Mouse (Mus musculus) left cerebral cortex, adult 9 months (tissue): ENCODE data around the gene Sema5a.
A peak's percentile ranks its signal among the peaks of the same experiment; 100 is the strongest.

Experiments
- DNase-seq, 2 experiments: peaks; one replicate each; pipeline ENCODE4 v3.0.0; 2022; ENCODE audit warnings: low spot score in 2 of 2

Gene Sema5a

GRCm38 (mm10) chr15:32254806-32255205 lies 10.2 kb downstream of the Sema5a start:
- no peak for DNase-seq

GRCm38 (mm10) chr15:32257340-32257739 lies 12.7 kb downstream of the Sema5a start:
- DNase-seq = no peak

- peak in 1 of 2 experiments; percentile 69 for DNase-seq
Measured at GRCm38 (mm10) chr15:32257886-32258319, 13.3 kb downstream of the Sema5a start.

- DNase-seq = no peak
Measured at GRCm38 (mm10) chr15:32259362-32260096, 14.9 kb downstream of the Sema5a start.

DNA sequence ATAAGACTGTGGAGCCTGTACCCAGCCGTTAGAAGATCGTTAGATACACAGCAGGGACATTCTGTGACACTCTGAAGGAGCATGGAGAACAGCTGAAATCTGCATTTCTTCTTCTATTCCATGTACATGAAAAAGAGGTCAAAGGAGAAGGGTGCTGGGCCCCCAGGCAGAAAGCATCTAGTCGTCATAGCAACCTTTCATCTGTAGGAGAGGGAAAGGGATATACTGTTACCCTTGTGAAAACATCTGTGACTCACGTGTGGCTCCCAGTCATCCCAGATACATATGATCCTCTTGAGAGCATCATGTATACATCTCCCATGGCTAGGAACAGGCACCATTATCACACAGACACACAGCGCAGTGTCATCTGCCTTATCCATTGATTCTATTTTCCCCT lies 16.3 kb downstream of the Sema5a start:
- no peak for DNase-seq

GRCm38 (mm10) chr15:32263651-32264050 lies 19.0 kb downstream of the Sema5a start:
- DNase-seq = no peak

DNA sequence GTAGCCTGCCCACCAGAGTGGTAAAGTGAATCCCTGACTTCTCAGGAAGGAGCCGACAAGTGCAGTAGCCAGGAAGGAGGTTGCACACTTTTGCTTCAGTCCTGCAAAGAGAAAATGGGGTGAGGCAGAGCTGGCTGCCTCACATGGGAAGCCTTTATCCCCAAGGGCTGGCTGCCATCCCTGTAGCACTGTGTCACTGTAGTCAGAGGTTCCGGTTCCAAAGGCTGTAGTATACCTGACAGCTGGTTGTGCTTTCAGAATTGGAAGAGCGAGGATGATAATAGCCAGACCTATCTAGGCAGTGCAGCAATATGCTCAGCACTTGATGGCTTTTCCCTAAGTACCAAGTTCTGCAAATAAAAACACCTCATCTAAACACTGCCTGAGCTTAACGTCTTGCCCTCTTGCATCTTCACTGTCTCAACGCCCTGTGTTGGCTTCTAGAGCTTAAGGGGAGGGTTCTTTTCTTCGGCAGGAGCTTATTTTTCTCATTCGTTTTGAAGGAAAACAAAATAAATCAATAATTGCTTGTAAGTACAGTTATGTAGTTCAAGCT lies 20.3 kb downstream of the Sema5a start:
- no peak for DNase-seq

GRCm38 (mm10) chr15:32265378-32265934 lies 20.8 kb downstream of the Sema5a start:
- no peak for DNase-seq

- DNase-seq = no peak
Measured at GRCm38 (mm10) chr15:32266122-32266820, 21.7 kb downstream of the Sema5a start.

- no peak for DNase-seq
Measured at GRCm38 (mm10) chr15:32270106-32270505, 25.5 kb downstream of the Sema5a start.

DNA sequence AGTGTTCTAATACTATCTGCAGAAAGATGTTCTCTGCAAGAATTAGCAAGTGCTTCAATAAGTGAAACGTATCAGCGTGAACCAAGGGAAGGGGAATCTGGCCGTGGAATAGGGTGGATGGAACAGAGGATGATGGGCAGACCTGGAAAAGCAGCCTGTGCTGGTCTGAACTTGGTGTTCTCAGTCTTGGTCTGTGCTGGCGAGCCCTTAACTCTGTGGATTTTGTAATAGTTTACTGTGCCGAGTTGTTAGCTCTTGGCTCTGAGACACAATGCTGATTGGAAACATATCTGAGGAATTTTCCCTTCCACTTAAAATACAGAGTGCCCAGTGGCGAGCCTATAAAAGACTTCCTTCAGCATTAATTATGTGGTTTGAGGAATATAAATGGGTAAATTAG lies 29.3 kb downstream of the Sema5a start:
- no peak for DNase-seq

DNA sequence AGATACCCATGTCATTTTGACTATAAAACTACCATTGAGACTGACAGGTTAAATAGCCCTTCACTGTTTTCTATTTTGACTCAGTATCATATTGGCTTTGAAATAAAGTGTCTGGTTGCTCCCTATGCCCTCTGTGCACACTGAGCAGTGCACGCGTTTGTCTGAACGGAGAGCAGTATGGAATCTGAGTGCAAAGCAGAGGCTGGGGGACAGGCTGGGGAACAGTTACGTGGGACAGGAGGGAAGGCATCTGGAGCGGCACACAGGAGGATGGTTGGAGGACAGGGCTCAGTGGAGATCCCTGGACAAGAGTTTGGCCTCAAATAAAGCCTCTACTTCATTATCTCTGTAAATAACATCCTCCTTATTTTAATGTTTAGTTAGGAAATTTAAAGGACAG lies 30.4 kb downstream of the Sema5a start:
- no peak for DNase-seq

GRCm38 (mm10) chr15:32278600-32278999 lies 34.0 kb downstream of the Sema5a start:
- DNase-seq = no peak

GRCm38 (mm10) chr15:32281374-32281773 lies 36.8 kb downstream of the Sema5a start:
- DNase-seq = no peak

GRCm38 (mm10) chr15:32284688-32285087 lies 40.1 kb downstream of the Sema5a start:
- DNase-seq = no peak

GRCm38 (mm10) chr15:32286296-32286695 lies 41.7 kb downstream of the Sema5a start:
- no peak for DNase-seq

GRCm38 (mm10) chr15:32288480-32288879 lies 43.9 kb downstream of the Sema5a start:
- DNase-seq = no peak

DNA sequence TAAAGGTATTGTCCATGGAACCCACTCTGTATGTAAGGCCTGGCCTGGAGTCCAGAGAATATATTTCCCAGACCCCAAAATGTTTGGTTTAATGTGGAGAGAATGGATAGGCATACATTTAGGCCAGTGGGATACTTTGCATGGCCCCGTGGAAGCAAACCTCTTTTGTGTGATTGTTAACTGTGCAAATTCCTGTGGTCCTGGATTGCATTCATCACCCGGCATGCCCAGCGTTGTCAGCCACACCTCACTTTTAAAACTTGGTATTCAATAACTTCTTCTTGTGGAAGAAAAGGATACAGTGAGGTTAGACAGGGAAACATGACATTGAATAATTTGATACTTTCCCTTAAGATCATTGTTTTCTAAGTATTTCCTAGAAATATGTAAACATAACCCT lies 46.4 kb downstream of the Sema5a start:
- DNase-seq = no peak

- DNase-seq = no peak
Measured at GRCm38 (mm10) chr15:32296523-32296922, 51.9 kb downstream of the Sema5a start.

DNA sequence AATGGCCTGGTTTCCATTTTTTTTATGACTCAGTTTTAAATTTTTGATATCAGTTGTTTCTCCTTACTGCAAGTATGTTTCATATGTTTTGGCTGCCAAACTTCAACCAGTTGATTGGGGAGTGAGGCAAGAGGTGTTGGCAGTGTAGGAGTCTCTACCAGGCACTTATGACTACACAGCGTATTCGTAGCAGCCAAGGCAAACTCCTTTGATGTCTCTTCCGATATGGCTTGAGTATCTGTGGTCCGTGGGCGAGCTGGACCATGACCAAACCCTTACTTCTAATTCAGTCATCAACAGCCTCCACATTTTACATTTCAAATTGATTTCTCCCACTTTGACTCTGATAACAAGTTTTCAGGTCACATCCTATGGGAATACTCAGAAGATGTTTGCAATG lies 52.7 kb downstream of the Sema5a start:
- peak in 1 of 2 experiments; percentile 34 for DNase-seq

- DNase-seq = no peak
Measured at GRCm38 (mm10) chr15:32298525-32298924, 53.9 kb downstream of the Sema5a start.

DNA sequence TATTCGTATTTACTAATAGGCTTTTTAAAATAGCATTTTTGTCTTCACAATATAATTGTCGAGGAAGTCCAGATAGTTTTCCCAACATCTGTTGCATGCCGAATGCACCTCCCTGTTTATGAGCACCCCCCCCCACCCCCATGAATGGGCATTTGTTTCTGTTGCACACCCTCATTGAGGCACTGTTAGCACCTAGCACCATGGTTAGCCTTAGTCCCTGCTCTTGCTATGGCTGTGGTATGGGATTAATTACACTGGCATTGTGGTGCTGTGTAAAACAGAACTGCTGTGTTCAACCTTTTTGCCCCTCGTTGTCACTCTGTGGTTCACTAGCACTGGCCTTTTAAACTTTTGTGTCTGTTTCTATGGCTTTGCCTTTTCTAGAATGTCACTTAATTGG lies 56.4 kb downstream of the Sema5a start:
- no peak for DNase-seq
